Mouse (Mus musculus) heart, embryonic 13.5 days (tissue): ENCODE data around the gene Gm7347. TPM values are rescaled to one million over a fixed set of nuclear protein-coding genes. Genes with fewer than 3 reads are reported as not detected.

Source experiments
- polyA plus RNA-seq: library from polyadenylated mRNA; unstranded; fragments of >200 nt; fragmentation: Nextera tagmentation; extraction: Ambion mirVana; gene quantifications from 2 replicates; pipeline ENCODE4 v1.2.1, GENCODE M21; 2015

Gm7347 gene
- polyA plus RNA-seq, 1 experiment from 2014 or later = 0.08 TPM

Other genes starting within 250 kb of the Gm7347 start
- 0.07 and 0.18 TPM in 2 replicates for gene Gm21663, start 116.2 kb downstream of the Gm7347 start, polyA plus RNA-seq
- gene Gm21671, start 104.2 kb downstream of the Gm7347 start, polyA plus RNA-seq = 0.11 and 0.17 TPM in 2 replicates
- gene Gm21680, start 85.9 kb downstream of the Gm7347 start, polyA plus RNA-seq = 0.05 and 0.19 TPM in 2 replicates
- gene Gm21698, start 69.9 kb downstream of the Gm7347 start, polyA plus RNA-seq = 0.05 TPM in 1 of 2 replicates, not detected in the other
- gene Gm1979, start 53.8 kb downstream of the Gm7347 start, polyA plus RNA-seq = 0.24 TPM in 1 of 2 replicates, not detected in the other
- not detected in 2 replicates for gene Gm5862, start 35.7 kb downstream of the Gm7347 start, polyA plus RNA-seq
- gene Speer4a, start 19.0 kb downstream of the Gm7347 start, polyA plus RNA-seq = 0.25 TPM in 1 of 2 replicates, not detected in the other
- gene Gm10471, start 30.7 kb upstream of the Gm7347 start, polyA plus RNA-seq = 0.06 TPM in 1 of 2 replicates, not detected in the other
- gene 5031410I06Rik, start 46.8 kb upstream of the Gm7347 start, polyA plus RNA-seq = 0.24 and 0.28 TPM in 2 replicates
- gene Gm10220, start 62.8 kb upstream of the Gm7347 start, polyA plus RNA-seq = 0.09 and 0.15 TPM in 2 replicates
- not detected in 2 replicates for gene Gm7361, start 199.1 kb upstream of the Gm7347 start, polyA plus RNA-seq